Mouse (Mus musculus) erythroblast, embryonic 14.5 days (primary cell): ENCODE measurements at regions not wholly inside any gene's neighbourhood (a gene's known extent, or its start where the extent isn't known, plus 50 kb on each side); places are given as distances from the start of the nearest gene placed in this dataset.

Experiments used
- GATA1 ChIP-seq: IDR thresholded peaks from 2 replicates; pipeline ENCODE4 v1.6.1; 2012; ENCODE audit warnings: low read length, inconsistent platforms, mixed read lengths
- TAL1 ChIP-seq: IDR thresholded peaks from 3 replicates; pipeline ENCODE4 v1.6.1; 2012; ENCODE audit warnings: low read length, inconsistent platforms, mixed read lengths

DNA sequence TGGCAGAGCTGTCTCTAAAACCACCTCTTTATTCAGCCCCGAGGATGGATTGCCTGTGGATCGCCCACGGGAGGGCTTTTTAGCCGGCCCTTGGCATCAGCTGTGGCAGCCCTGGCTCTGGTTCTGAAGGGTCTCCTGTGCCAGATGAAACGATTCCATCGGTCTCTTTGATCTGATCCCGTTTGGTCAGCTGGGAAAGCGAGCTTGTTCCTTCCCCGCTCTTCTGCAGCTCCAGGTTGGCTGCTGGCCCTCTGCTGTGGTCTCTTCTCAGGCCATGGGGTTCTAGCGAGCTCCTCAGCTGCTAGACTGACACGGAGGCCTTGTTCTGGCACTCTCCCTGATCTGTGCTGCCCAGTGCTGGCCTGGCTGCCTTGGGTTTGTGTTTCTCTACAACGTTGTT lies 165.6 kb upstream of the Dkk2 start:
- no peak for TF ChIP-seq TAL1
- no peak for TF ChIP-seq GATA1
